Mouse (Mus musculus) G1E-ER4 (cell line): Measurements from ENCODE around the gene Cd300ld. TPM values are rescaled to one million over a fixed set of nuclear protein-coding genes. Genes with fewer than 3 reads are reported as not detected.
"Not testable (repeated sequence)": the region's sequence is repeated elsewhere in the genome, so short reads cannot be mapped to it uniquely, and the experiment has no call there.

Experiments
- GATA1 ChIP-seq: IDR thresholded peaks from one replicate; pipeline ENCODE4 v1.8.0; 2012; ENCODE audit warnings: low read length, inconsistent platforms
- polyA plus RNA-seq: library from polyadenylated mRNA; stranded (reverse); fragments of >175 nt; gene quantifications from 2 replicates; pipeline ENCODE4 v1.2.3, GENCODE M21; 2012

Cd300ld gene
- polyA plus RNA-seq, result not detected in 2 replicates

GRCm38 (mm10) chr11:114989793-114990192 is at the start of gene Cd300ld:
TSS of gene Cd300ld (minus strand) at chr11:114989922.
- no peak for TF ChIP-seq GATA1

GRCm38 (mm10) chr11:115037669-115038068 is 47.9 kb upstream of the Cd300ld start, which contains the start of gene Cd300ld5:
TSS of gene Cd300ld5 (minus strand) at chr11:115037769.
- TF ChIP-seq GATA1, result not testable (repeated sequence)

- not testable (repeated sequence) for TF ChIP-seq GATA1
Observed at GRCm38 (mm10) chr11:115026912-115027311, 37.2 kb upstream of the Cd300ld start, which contains the start of gene Cd300ld4. TSS of gene Cd300ld4 (minus strand) at chr11:115027012.

GRCm38 (mm10) chr11:115016093-115016492 is 26.4 kb upstream of the Cd300ld start, which contains the start of gene Cd300ld2:
TSS of gene Cd300ld2 (minus strand) at chr11:115016193.
- not testable (repeated sequence) for TF ChIP-seq GATA1

- no peak for TF ChIP-seq GATA1
Observed at GRCm38 (mm10) chr11:115004070-115004469, 14.3 kb upstream of the Cd300ld start.

- no peak for TF ChIP-seq GATA1
Observed at GRCm38 (mm10) chr11:115001474-115002040, 11.8 kb upstream of the Cd300ld start, which contains the start of gene Cd300c2. TSS of gene Cd300c2 (minus strand) at chr11:115001880.

GRCm38 (mm10) chr11:114981866-114982265 is 7.9 kb downstream of the Cd300ld start:
- TF ChIP-seq GATA1, result no peak

- no peak for TF ChIP-seq GATA1
Observed at GRCm38 (mm10) chr11:114972726-114973125, 17.0 kb downstream of the Cd300ld start.

GRCm38 (mm10) chr11:114968752-114969207 is 20.9 kb downstream of the Cd300ld start, which contains the start of gene Cd300c:
TSS of gene Cd300c (minus strand) at chr11:114969157.
- no peak for TF ChIP-seq GATA1

GRCm38 (mm10) chr11:114965182-114965828 is 24.4 kb downstream of the Cd300ld start:
- TF ChIP-seq GATA1, result no peak

- TF ChIP-seq GATA1, result no peak
Observed at GRCm38 (mm10) chr11:114960369-114960768, 29.4 kb downstream of the Cd300ld start.

- no peak for TF ChIP-seq GATA1
Observed at GRCm38 (mm10) chr11:114934144-114934543, 55.6 kb downstream of the Cd300ld start, which contains the start of gene Cd300lb. TSS of gene Cd300lb (minus strand) at chr11:114934386.

GRCm38 (mm10) chr11:114933591-114933990 is 56.1 kb downstream of the Cd300ld start:
- TF ChIP-seq GATA1, result no peak

Other genes with a start within 250 kb of the Cd300ld start
- not detected in 2 replicates for gene Kif19a, start 224.5 kb downstream of the Cd300ld start, polyA plus RNA-seq
- gene Btbd17, start 194.0 kb downstream of the Cd300ld start, polyA plus RNA-seq, result not detected in 2 replicates
- gene Gpr142, start 191.0 kb downstream of the Cd300ld start, polyA plus RNA-seq, result not detected in 2 replicates
- gene Gprc5c, start 138.8 kb downstream of the Cd300ld start, polyA plus RNA-seq, result not detected in 2 replicates
- not detected in 2 replicates for gene Cd300a, start 99.9 kb downstream of the Cd300ld start, polyA plus RNA-seq
- not detected in 2 replicates for gene Cd300lb, start 55.5 kb downstream of the Cd300ld start, polyA plus RNA-seq
- not detected in 2 replicates for gene Cd300c, start 20.8 kb downstream of the Cd300ld start, polyA plus RNA-seq
- gene Cd300c2, start 12.0 kb upstream of the Cd300ld start, polyA plus RNA-seq, result not detected in 2 replicates
- gene Cd300ld2, start 26.3 kb upstream of the Cd300ld start, polyA plus RNA-seq, result not detected in 2 replicates
- not detected in 2 replicates for gene Cd300ld4, start 37.1 kb upstream of the Cd300ld start, polyA plus RNA-seq
- gene Cd300ld5, start 47.8 kb upstream of the Cd300ld start, polyA plus RNA-seq, result not detected in 2 replicates
- not detected in 2 replicates for gene Cd300ld3, start 58.5 kb upstream of the Cd300ld start, polyA plus RNA-seq
- not detected in 2 replicates for gene Cd300e, start 72.3 kb upstream of the Cd300ld start, polyA plus RNA-seq
- 1.3 and 1.4 TPM in 2 replicates for gene Rab37, start 101.5 kb upstream of the Cd300ld start, polyA plus RNA-seq
- gene Cd300lf, start 144.1 kb upstream of the Cd300ld start, polyA plus RNA-seq, result not detected in 2 replicates
- 237 and 268 TPM in 2 replicates for gene Slc9a3r1, start 173.4 kb upstream of the Cd300ld start, polyA plus RNA-seq
- gene Tmem104, start 197.6 kb upstream of the Cd300ld start, polyA plus RNA-seq, result 19.0 and 20.7 TPM in 2 replicates
- 33.7 and 35.0 TPM in 2 replicates for gene Nat9, start 197.9 kb upstream of the Cd300ld start, polyA plus RNA-seq